Mouse (Mus musculus) heart, embryonic 15.5 days (tissue): ENCODE results near the gene Scp2. TPM values are rescaled to one million over a fixed set of nuclear protein-coding genes. Genes with fewer than 3 reads are reported as not detected.
A peak's percentile ranks its signal among the peaks of the same experiment; 100 is the strongest.

Source experiments
- ATAC-seq: fragments of 200-750 bp; cut with Nextera tagmentation; replicated peaks from 2 replicates; pipeline ENCODE4 v1.8.0; 2017; ENCODE audit warnings: low read depth, moderate TSS enrichment; ENCODE audit not compliant: insufficient number of reproducible peaks, insufficient read depth, low FRiP score
- H3K27ac ChIP-seq: fragments of 300-500 bp; sonication (generic); 2 replicates; pipeline ENCODE4 v1.5.1; 2015; ENCODE audit warnings: mild to moderate bottlenecking, inconsistent platforms
- H3K27me3 ChIP-seq: fragments of 300-500 bp; sonication (generic); 2 replicates; pipeline ENCODE4 v1.6.1; 2015; ENCODE audit warnings: inconsistent platforms
- H3K36me3 ChIP-seq: fragments of 300-500 bp; sonication (generic); 2 replicates; pipeline ENCODE4 v1.6.1; 2015; ENCODE audit warnings: mild to moderate bottlenecking, inconsistent platforms
- H3K4me1 ChIP-seq: fragments of 300-500 bp; sonication (generic); replicated peaks from 2 replicates; pipeline ENCODE4 v1.6.1; 2015; ENCODE audit warnings: inconsistent platforms
- H3K4me2 ChIP-seq: fragments of 300-500 bp; sonication (generic); 2 replicates; pipeline ENCODE4 v1.6.1; 2015; ENCODE audit warnings: inconsistent platforms, mild to moderate bottlenecking, moderate library complexity
- H3K4me3 ChIP-seq: fragments of 300-500 bp; sonication (generic); 2 replicates; pipeline ENCODE4 v1.5.1; 2015; ENCODE audit warnings: mild to moderate bottlenecking, inconsistent platforms
- H3K9ac ChIP-seq: fragments of 300-500 bp; sonication (generic); 2 replicates; pipeline ENCODE4 v1.6.1; 2015; ENCODE audit warnings: mild to moderate bottlenecking, inconsistent platforms
- H3K9me3 ChIP-seq: fragments of 300-500 bp; sonication (generic); replicated peaks from 2 replicates; pipeline ENCODE4 v1.6.1; 2016; ENCODE audit warnings: inconsistent platforms
- WGBS: fragments of 180-500 bp; shearing (Covaris S2); methylation state at CpG from one replicate; pipeline ENCODE4 v1.1.7; 2015; ENCODE audit warnings: mixed read lengths; 5-methylcytosine and 5-hydroxymethylcytosine counted together
- polyA plus RNA-seq: library from polyadenylated mRNA; unstranded; fragments of >200 nt; fragmentation: Nextera tagmentation; extraction: Ambion mirVana; gene quantifications from 2 replicates; pipeline ENCODE4 v1.2.1, GENCODE M21; 2015

The Scp2 gene
- polyA plus RNA-seq, 1 experiment from 2014 or later: 171 TPM

GRCm38 (mm10) chr4:108031502-108032351, 113.1 kb downstream of the Scp2 start:
- WGBS: under 1% methylated on average over 61 of the region's 86 CpGs
- Histone ChIP-seq H3K27me3 (peaks cover 55% of the 10 kb centered on the region), H3K4me2 (peak overlapping the region; percentile 99), H3K36me3 (no peaks in the 10 kb centered on the region), H3K9me3 (no peaks in the 10 kb centered on the region), H3K4me3 (peak overlapping the region; percentile 65), H3K4me1 (peaks cover 17% of the 10 kb centered on the region), H3K9ac (peak overlapping the region; percentile 56), H3K27ac (no peak overlapping the region)
- 0 out of 2 replicates have a peak, but pooled peaks have one; percentile 4 for ATAC-seq

GRCm38 (mm10) chr4:108030888-108031501, 113.8 kb downstream of the Scp2 start:
- Histone ChIP-seq H3K27me3 (peaks cover 55% of the 10 kb centered on the region), H3K4me1 (peaks cover 17% of the 10 kb centered on the region), H3K4me3 (peak overlapping the region; percentile 65), H3K9ac (peak overlapping the region; percentile 56), H3K27ac (no peak overlapping the region), H3K4me2 (peak overlapping the region; percentile 99), H3K9me3 (no peaks in the 10 kb centered on the region), H3K36me3 (no peaks in the 10 kb centered on the region)
- 8% methylated on average over 22 of the region's 22 CpGs for WGBS
- ATAC-seq: 0 out of 2 replicates have a peak, but pooled peaks have one; percentile 18

GRCm38 (mm10) chr4:108026193-108026592, 118.6 kb downstream of the Scp2 start:
- H3K9ac ChIP-seq: no peak overlapping the region
- no peak overlapping the region for H3K4me2 ChIP-seq
- peaks cover 12% of the 10 kb centered on the region for H3K4me1 ChIP-seq
- no peak overlapping the region for H3K27ac ChIP-seq
- H3K4me3 ChIP-seq: no peak overlapping the region
- peaks cover 31% of the 10 kb centered on the region for H3K27me3 ChIP-seq
- WGBS: 40% methylated on average over 3 of the region's 3 CpGs
- H3K36me3 ChIP-seq: no peaks in the 10 kb centered on the region
- H3K9me3 ChIP-seq: no peaks in the 10 kb centered on the region
- ATAC-seq: no peak

GRCm38 (mm10) chr4:108025269-108025668, 119.5 kb downstream of the Scp2 start:
- ATAC-seq: no peak
- WGBS: 7% methylated on average over 10 of the region's 10 CpGs
- no peak overlapping the region for H3K9ac ChIP-seq
- peaks cover 21% of the 10 kb centered on the region for H3K27me3 ChIP-seq
- no peak overlapping the region for H3K27ac ChIP-seq
- 0 out of 2 replicates have a peak overlapping the region, but pooled peaks have one; percentile 8 for H3K4me3 ChIP-seq
- H3K9me3 ChIP-seq: no peaks in the 10 kb centered on the region
- H3K36me3 ChIP-seq: no peaks in the 10 kb centered on the region
- H3K4me2 ChIP-seq: peak overlapping the region; percentile 40
- H3K4me1 ChIP-seq: peaks cover 6% of the 10 kb centered on the region

- no peak overlapping the region for H3K4me3 ChIP-seq
- 72% methylated on average over 5 of the region's 5 CpGs for WGBS
- no peaks in the 10 kb centered on the region for H3K36me3 ChIP-seq
- no peak for ATAC-seq
- H3K27ac ChIP-seq: no peak overlapping the region
- H3K9ac ChIP-seq: no peak overlapping the region
- H3K4me2 ChIP-seq: no peak overlapping the region
- H3K9me3 ChIP-seq: no peaks in the 10 kb centered on the region
- H3K27me3 ChIP-seq: peaks cover 15% of the 10 kb centered on the region
- H3K4me1 ChIP-seq: peaks cover 6% of the 10 kb centered on the region
Measured at GRCm38 (mm10) chr4:108024641-108025040, 120.2 kb downstream of the Scp2 start.

- Histone ChIP-seq H3K9me3 (no peaks in the 10 kb centered on the region), H3K4me1 (peaks cover 14% of the 10 kb centered on the region), H3K27me3 (peaks cover 11% of the 10 kb centered on the region; the same call in 1 of the 2 replicates), H3K4me3 (no peak overlapping the region), H3K9ac (no peak overlapping the region), H3K27ac (no peak overlapping the region), H3K36me3 (no peaks in the 10 kb centered on the region), H3K4me2 (no peak overlapping the region)
- WGBS: 77% methylated on average over 4 of the region's 4 CpGs
- no peak for ATAC-seq
Measured at GRCm38 (mm10) chr4:108023186-108023585, 121.6 kb downstream of the Scp2 start.

GRCm38 (mm10) chr4:108020178-108020577, 124.6 kb downstream of the Scp2 start:
- no peak overlapping the region for H3K9ac ChIP-seq
- H3K4me3 ChIP-seq: no peak overlapping the region
- 86% methylated on average over 6 of the region's 6 CpGs for WGBS
- no peaks in the 10 kb centered on the region for H3K36me3 ChIP-seq
- no peak overlapping the region for H3K4me2 ChIP-seq
- H3K9me3 ChIP-seq: no peaks in the 10 kb centered on the region
- peaks cover 3% of the 10 kb centered on the region; the same call in 1 of the 2 replicates for H3K27me3 ChIP-seq
- peaks cover 15% of the 10 kb centered on the region for H3K4me1 ChIP-seq
- H3K27ac ChIP-seq: no peak overlapping the region
- no peak for ATAC-seq

- ATAC-seq: no peak
- no peak overlapping the region for H3K27ac ChIP-seq
- 41% methylated on average over 14 of the region's 14 CpGs for WGBS
- H3K4me1 ChIP-seq: peaks cover 18% of the 10 kb centered on the region
- H3K27me3 ChIP-seq: peaks cover 3% of the 10 kb centered on the region; the same call in 1 of the 2 replicates
- no peaks in the 10 kb centered on the region for H3K36me3 ChIP-seq
- H3K4me2 ChIP-seq: no peak overlapping the region
- no peak overlapping the region for H3K4me3 ChIP-seq
- H3K9me3 ChIP-seq: no peaks in the 10 kb centered on the region
- H3K9ac ChIP-seq: no peak overlapping the region
Measured at GRCm38 (mm10) chr4:108018961-108019921, 125.6 kb downstream of the Scp2 start.

GRCm38 (mm10) chr4:108018241-108018923, 126.4 kb downstream of the Scp2 start:
- peaks cover 3% of the 10 kb centered on the region; the same call in 1 of the 2 replicates for H3K27me3 ChIP-seq
- no peak for ATAC-seq
- peaks cover 18% of the 10 kb centered on the region for H3K4me1 ChIP-seq
- H3K9me3 ChIP-seq: no peaks in the 10 kb centered on the region
- WGBS: 43% methylated on average over 10 of the region's 10 CpGs
- no peak overlapping the region for H3K9ac ChIP-seq
- no peak overlapping the region for H3K27ac ChIP-seq
- no peak overlapping the region for H3K4me3 ChIP-seq
- H3K4me2 ChIP-seq: no peak overlapping the region
- H3K36me3 ChIP-seq: no peaks in the 10 kb centered on the region

- H3K27ac ChIP-seq: no peak overlapping the region
- H3K4me2 ChIP-seq: no peak overlapping the region
- WGBS: 67% methylated on average over 7 of the region's 7 CpGs
- H3K27me3 ChIP-seq: peaks cover 3% of the 10 kb centered on the region; the same call in 1 of the 2 replicates
- no peak for ATAC-seq
- no peaks in the 10 kb centered on the region for H3K9me3 ChIP-seq
- H3K4me3 ChIP-seq: no peak overlapping the region
- H3K36me3 ChIP-seq: no peaks in the 10 kb centered on the region
- H3K9ac ChIP-seq: no peak overlapping the region
- H3K4me1 ChIP-seq: peaks cover 18% of the 10 kb centered on the region
Measured at GRCm38 (mm10) chr4:108017839-108018238, 127.0 kb downstream of the Scp2 start.
